Mouse (Mus musculus) heart, embryonic 13.5 days (tissue): ENCODE data around the gene Slc29a1. TPM values are rescaled to one million over a fixed set of nuclear protein-coding genes. Genes with fewer than 3 reads are reported as not detected.

Experiments
- ATAC-seq: fragments of 200-750 bp; cut with Nextera tagmentation; 2 replicates; pipeline ENCODE4 v1.8.0; 2017; ENCODE audit warnings: moderate TSS enrichment; ENCODE audit not compliant: insufficient number of reproducible peaks, low FRiP score, low TSS enrichment; ENCODE audit errors: extremely low read depth
- H3K27ac ChIP-seq: fragments of 300-500 bp; sonication (generic); replicated peaks from 2 replicates; pipeline ENCODE4 v1.5.1; 2015; ENCODE audit warnings: moderate library complexity, mild to moderate bottlenecking, inconsistent platforms
- H3K27me3 ChIP-seq: fragments of 300-500 bp; sonication (generic); replicated peaks from 2 replicates; pipeline ENCODE4 v1.6.1; 2015; ENCODE audit warnings: mild to moderate bottlenecking, inconsistent platforms
- H3K36me3 ChIP-seq: fragments of 300-500 bp; sonication (generic); 2 replicates; pipeline ENCODE4 v1.6.1; 2015; ENCODE audit warnings: mild to moderate bottlenecking, inconsistent platforms
- H3K4me1 ChIP-seq: fragments of 300-500 bp; sonication (generic); 2 replicates; pipeline ENCODE4 v1.6.1; 2015; ENCODE audit warnings: inconsistent platforms
- H3K4me2 ChIP-seq: fragments of 300-500 bp; sonication (generic); 2 replicates; pipeline ENCODE4 v1.6.1; 2015; ENCODE audit warnings: inconsistent platforms, mild to moderate bottlenecking, moderate library complexity
- H3K4me3 ChIP-seq: fragments of 300-500 bp; sonication (generic); 2 replicates; pipeline ENCODE4 v1.5.1; 2015; ENCODE audit warnings: moderate library complexity, mild to moderate bottlenecking, inconsistent platforms
- H3K9ac ChIP-seq: fragments of 300-500 bp; sonication (generic); 2 replicates; pipeline ENCODE4 v1.6.1; 2015; ENCODE audit warnings: inconsistent platforms, mild to moderate bottlenecking, moderate library complexity
- H3K9me3 ChIP-seq: fragments of 300-500 bp; sonication (generic); 2 replicates; pipeline ENCODE4 v1.6.1; 2016; ENCODE audit warnings: inconsistent platforms
- WGBS: fragments of 180-500 bp; shearing (Covaris S2); methylation state at CpG from one replicate; pipeline ENCODE4 v1.1.7; 2015; ENCODE audit warnings: mixed read lengths; 5-methylcytosine and 5-hydroxymethylcytosine counted together
- polyA plus RNA-seq: library from polyadenylated mRNA; unstranded; fragments of >200 nt; fragmentation: Nextera tagmentation; extraction: Ambion mirVana; gene quantifications from 2 replicates; pipeline ENCODE4 v1.2.1, GENCODE M21; 2015

Gene Slc29a1
- polyA plus RNA-seq, 1 experiment from 2014 or later = 68.8 TPM

DNA sequence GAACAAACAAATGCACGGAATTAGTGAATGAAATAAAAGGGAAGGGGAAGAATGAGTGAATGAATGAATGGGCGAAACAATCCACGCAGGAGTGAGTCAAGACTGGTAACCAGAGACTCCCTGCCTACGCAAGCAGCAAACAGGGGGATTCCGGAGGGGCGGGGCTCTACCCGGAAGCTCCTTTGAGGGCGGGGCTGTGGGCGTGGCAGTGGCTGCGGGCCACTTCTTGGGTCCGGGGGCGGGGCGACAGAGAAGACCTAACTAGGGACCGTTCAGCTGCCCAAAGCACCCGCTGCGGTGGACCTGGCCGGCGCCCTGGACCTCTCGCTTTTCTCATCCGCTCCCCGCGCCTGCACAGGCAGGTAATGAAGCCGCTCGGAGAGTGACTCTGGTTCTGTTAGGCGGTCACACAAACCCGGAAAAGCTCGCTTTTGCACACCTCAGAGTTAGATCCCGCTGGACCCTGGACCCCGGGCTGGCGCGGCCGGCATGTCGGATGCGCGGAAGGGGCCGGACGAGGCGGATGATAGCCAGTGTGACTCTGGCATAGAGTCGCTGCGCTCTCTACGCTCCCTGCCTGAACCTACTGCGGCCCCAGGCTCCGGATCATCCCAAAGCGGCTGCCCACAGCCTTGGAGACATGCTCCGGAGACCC lies 43.8 kb downstream of the Slc29a1 start, which contains the start of gene Nfkbie:
Nfkbie (plus strand) TSS at position 252 of the 655 bp plus-strand sequence.
- WGBS = 1% methylated on average over 45 of the region's 45 CpGs
- Histone ChIP-seq H3K4me2 (peak within 1 kb of the TSS; percentile 78), H3K4me3 (peak within 1 kb of the TSS; percentile 70), H3K4me1 (peaks cover 25% of the 10 kb centered on the region), H3K9ac (peak within 1 kb of the TSS; percentile 76), H3K27ac (no peak within 1 kb of the TSS), H3K9me3 (no peaks in the 10 kb centered on the region), H3K36me3 (no peaks in the 10 kb centered on the region), H3K27me3 (peaks cover 65% of the 10 kb centered on the region)
- peak; percentile 72 for ATAC-seq

DNA sequence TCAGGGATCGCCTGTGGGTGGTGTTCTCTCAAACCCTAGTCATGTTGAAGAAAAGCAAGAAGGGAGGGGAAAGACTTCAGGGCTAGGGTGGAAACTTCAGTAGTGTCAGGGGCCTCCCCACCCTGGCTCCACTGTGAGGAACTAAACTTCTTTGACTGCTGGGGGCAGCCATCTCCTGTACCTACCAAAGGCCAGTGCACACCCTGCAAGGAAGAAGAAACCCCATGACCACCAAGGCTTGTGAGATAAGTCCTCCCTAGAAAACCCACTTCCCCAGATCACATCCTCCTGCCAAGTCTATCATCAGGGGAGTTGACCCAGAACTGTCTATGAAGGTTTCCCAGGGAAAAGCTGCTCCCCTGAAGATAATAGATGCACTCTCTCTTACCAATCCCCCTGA lies 45.0 kb downstream of the Slc29a1 start:
- ATAC-seq = no peak
- no peaks in the 10 kb centered on the region for H3K36me3 ChIP-seq
- H3K4me1 ChIP-seq = peaks cover 34% of the 10 kb centered on the region
- H3K4me3 ChIP-seq = no peak overlapping the region
- H3K27ac ChIP-seq = no peak overlapping the region
- H3K9me3 ChIP-seq = no peaks in the 10 kb centered on the region
- H3K27me3 ChIP-seq = peaks cover 75% of the 10 kb centered on the region
- no peak overlapping the region for H3K9ac ChIP-seq
- H3K4me2 ChIP-seq = no peak overlapping the region
- WGBS = 21% methylated on average over 1 of the region's 1 CpGs

DNA sequence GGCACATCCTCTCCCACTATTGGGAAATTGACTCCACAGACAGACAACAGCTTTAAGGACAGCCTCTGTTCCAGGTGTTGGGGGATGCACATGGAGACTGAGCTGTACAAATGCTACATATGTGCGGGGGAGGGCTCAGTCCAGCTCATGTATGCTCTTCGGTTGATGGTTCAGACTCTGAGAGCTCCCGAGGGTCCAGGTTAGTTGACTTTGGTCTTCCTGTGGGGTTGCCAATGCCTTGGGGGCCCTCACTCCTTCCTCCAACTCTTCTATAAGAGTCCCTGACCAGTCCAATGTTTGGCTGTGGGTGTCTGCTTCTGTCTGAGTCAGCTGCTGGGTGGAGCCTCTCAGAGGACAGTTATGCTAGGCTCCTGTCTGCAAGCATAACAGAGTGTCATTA lies 46.3 kb downstream of the Slc29a1 start:
- Histone ChIP-seq H3K9ac (no peak overlapping the region), H3K9me3 (no peaks in the 10 kb centered on the region), H3K4me1 (peaks cover 36% of the 10 kb centered on the region), H3K4me3 (no peak overlapping the region), H3K36me3 (no peaks in the 10 kb centered on the region), H3K27ac (no peak overlapping the region), H3K4me2 (no peak overlapping the region), H3K27me3 (peaks cover 77% of the 10 kb centered on the region)
- WGBS = 63% methylated on average over 3 of the region's 3 CpGs
- no peak for ATAC-seq

DNA sequence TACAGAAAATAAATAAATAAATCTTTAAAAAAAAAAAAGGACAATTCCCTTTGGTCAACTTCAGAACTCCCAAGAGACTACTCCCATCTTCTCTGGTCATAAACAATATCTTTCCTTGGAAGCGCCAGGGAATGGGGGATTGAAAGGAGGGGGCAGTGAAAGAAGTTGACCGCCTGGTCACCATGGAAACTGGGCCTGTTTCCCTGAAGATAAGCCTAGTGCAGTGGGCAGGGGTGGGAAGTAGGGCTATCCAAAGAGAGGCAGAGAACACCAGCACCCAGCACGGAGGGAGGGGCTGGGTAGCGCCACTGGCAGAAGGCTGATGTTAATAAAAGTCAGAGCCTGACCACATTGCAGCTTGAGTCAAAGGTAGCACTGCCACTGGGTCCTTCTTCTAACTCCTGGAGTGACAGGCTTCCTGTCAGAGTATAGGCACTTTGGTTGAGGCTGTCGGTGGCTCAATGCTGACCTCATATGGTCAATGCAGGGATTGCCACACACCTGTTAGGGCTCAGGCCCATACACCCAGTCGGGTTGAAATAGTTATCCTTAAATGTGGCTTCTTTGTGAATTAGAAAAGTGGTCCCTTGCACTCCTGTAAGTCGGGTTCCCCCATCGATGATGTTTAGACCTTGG lies 47.5 kb downstream of the Slc29a1 start:
- no peak overlapping the region for H3K27ac ChIP-seq
- 4% methylated on average over 8 of the region's 8 CpGs for WGBS

DNA sequence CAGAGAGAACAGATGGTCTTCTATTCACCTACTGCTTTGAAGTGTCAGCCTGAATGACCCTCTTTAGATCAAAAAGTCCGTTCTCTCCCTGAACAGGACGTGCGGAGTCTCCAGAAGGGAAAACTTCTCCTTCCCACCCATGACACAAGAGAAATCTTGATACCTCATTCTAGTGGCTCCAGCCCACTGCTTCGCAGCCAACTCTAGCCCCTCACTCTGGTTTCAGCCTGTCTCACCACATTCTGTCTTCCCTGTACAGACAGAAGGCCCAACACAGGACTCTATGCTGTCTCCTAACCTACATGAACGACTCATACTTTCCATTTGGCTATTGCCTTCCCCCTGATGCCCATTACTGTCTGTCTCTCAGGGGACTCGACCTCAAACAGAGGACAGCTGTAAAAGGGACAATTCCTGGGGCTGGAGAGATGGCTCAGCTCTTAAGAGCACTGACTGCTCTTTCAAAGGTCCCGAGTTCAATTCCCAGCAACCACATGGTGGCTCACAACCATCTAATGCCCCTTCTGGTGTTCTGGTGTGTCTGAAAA lies 48.1 kb downstream of the Slc29a1 start:
- WGBS = 54% methylated on average over 7 of the region's 7 CpGs
- Histone ChIP-seq H3K27ac (no peak overlapping the region), H3K9ac (no peak overlapping the region), H3K4me1 (peaks cover 21% of the 10 kb centered on the region), H3K4me2 (no peak overlapping the region), H3K27me3 (peaks cover 78% of the 10 kb centered on the region), H3K36me3 (no peaks in the 10 kb centered on the region), H3K9me3 (no peaks in the 10 kb centered on the region), H3K4me3 (no peak overlapping the region)
- ATAC-seq = no peak

More for the DNA sequence above, 47.5 kb downstream of the Slc29a1 start:
- ATAC-seq = no peak; the same call in 1 of the 2 replicates
- Histone ChIP-seq H3K4me1 (peaks cover 26% of the 10 kb centered on the region), H3K9ac (no peak overlapping the region), H3K36me3 (no peaks in the 10 kb centered on the region), H3K9me3 (no peaks in the 10 kb centered on the region), H3K27me3 (peaks cover 78% of the 10 kb centered on the region), H3K4me3 (no peak overlapping the region), H3K4me2 (no peak overlapping the region)

DNA sequence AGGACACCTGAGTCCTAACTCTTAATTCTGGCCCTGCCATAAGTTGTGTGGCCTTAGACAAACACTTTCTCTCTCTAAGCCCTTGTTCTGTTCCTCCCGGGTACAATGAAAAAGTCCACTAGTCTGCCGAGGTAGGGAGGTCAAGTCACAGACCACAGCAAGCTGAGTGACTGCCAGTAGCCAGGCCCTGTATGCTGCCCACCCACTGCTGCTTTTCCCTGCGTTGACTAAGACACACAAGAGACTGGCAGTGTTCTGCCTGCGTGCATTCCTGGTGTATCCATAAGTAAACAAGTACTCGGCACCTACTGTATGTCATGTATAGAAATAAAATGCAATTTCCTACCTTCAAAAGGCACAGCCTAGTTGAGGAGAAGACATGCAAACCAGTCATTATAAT lies 49.2 kb downstream of the Slc29a1 start:
- no peak for ATAC-seq
- peak overlapping the region; percentile 97 for H3K4me2 ChIP-seq
- no peak overlapping the region for H3K27ac ChIP-seq
- peak overlapping the region; percentile 74 for H3K4me3 ChIP-seq
- H3K27me3 ChIP-seq = peaks cover 86% of the 10 kb centered on the region
- H3K9me3 ChIP-seq = no peaks in the 10 kb centered on the region
- peak overlapping the region; percentile 87; the same call in 1 of the 2 replicates for H3K9ac ChIP-seq
- WGBS = 32% methylated on average over 5 of the region's 5 CpGs
- peaks cover 24% of the 10 kb centered on the region for H3K4me1 ChIP-seq
- no peaks in the 10 kb centered on the region for H3K36me3 ChIP-seq

DNA sequence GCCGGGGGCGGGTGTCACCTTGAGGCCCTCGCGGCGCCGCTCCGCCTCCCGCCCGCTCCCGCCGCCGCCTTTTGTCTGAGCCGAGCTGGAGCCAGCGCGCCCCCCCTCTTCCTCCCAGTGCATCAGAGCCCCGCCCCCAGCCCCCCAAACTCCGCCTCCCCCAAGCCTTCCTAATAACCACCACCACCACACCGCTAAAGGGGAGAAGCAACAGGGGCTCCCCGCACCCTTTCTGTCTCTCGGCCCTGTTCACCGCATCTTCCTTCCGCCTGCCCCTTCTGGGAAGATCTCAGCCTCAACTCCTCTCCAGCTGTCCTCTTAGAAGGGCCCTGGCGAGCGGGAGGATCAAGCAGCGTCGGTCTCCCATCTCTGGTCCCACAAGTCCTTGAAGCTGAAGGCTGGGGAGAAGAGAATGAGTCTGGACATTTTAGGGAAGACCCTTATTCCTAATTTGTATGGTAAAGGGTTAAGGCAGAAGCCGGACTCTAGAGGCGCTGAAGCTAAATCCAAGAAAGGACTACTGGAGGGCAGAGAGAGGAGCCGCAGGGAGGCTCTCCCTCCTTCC lies 49.7 kb downstream of the Slc29a1 start, which contains the start of gene Tmem151b:
Tmem151b (minus strand) TSS at position 61 of the 565 bp plus-strand sequence.
- 2% methylated on average over 12 of the region's 29 CpGs for WGBS
- no peak for ATAC-seq
- peak within 1 kb of the TSS; percentile 87 for H3K9ac ChIP-seq
- H3K4me3 ChIP-seq = peak within 1 kb of the TSS; percentile 74
- no peaks in the 10 kb centered on the region for H3K36me3 ChIP-seq
- H3K27me3 ChIP-seq = peaks cover 88% of the 10 kb centered on the region
- no peak within 1 kb of the TSS for H3K27ac ChIP-seq
- peak within 1 kb of the TSS; percentile 97 for H3K4me2 ChIP-seq
- H3K4me1 ChIP-seq = peaks cover 26% of the 10 kb centered on the region
- no peaks in the 10 kb centered on the region for H3K9me3 ChIP-seq

DNA sequence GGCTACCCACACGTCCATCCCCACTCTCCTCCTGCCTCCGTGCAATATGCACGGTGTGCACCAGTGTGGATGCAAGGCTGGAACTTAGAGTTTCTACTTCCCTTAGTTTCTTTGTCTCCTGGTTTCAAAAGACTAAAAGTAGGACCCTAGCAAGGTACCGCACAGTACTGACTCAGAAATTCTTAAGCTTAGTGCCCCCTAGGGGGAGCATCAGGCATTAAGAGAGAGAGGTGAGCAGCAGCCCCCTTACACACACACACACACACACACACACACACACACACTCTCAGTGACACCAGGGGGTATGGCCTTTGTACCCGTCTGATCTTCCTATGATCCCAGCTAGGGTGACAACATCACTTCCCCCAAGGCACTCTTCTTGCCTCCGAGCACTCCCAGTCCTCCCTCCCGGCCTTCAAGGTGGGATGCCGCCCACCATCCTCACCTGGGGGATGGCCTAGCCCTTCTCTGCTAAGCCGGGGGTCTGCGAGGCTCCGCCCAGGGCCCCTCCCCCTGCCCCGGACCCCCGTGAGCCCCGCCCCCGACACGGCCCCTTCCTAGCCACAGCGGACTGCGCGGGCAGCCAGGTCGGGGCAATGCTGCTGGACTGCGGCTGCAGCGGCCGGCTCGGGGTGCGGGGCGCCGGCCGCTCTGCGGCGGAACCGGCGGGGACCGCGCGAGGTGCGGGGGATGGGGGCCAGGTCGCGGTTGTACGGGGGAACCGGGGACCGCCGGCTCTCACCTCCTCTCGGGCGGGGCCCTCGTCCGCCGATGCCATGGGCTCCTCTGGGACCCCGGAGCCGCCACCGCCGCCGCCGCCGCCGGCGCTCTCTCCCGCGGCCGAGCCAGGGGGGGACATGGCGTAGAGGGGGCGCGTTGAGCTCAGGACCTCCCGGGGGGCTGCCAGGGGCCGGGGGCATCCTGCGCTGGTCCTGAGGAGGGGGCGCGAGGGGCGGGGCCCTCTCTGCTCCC lies 50.6 kb downstream of the Slc29a1 start:
- Histone ChIP-seq H3K27me3 (peaks cover 88% of the 10 kb centered on the region), H3K4me3 (peak overlapping the region; percentile 74), H3K4me2 (peak overlapping the region; percentile 97), H3K9me3 (no peaks in the 10 kb centered on the region), H3K36me3 (no peaks in the 10 kb centered on the region), H3K27ac (no peak overlapping the region), H3K9ac (peak overlapping the region; percentile 87), H3K4me1 (peaks cover 35% of the 10 kb centered on the region)
- ATAC-seq = no peak
- 2% methylated on average over 53 of the region's 68 CpGs for WGBS

DNA sequence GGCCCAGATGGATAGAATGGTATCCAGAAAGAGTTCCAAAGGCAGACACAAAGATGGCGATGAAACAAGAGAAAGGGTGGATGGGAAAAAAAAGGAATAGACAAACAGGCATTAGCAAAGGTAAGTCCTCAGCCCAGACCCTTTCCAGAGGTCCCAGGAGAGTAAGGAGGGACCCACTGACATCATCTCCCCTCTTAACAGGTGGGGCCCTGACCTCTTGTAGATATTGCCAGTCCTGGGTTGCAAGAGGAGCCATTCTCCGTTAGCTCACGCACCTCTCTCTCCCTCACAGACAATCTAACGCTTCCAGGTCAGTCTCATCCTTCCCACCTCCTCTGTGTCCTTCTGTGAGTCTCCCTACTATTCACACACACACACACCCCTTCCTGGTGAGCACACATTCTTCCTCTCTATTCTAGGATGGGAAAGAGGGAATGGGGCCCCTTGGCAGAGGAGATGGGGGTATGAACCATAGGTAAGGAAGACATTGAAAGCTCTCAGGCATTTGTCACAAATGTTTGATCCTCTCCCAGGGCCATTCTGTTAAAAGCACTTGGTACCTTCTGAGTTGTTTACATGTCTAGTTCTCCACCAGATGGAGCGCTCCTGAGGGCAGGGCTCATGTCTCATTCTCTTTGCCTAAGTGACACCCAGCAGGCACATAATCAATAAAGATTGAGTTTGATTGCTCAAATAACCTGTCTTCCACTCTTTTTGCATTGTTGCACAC lies 51.8 kb downstream of the Slc29a1 start:
- Histone ChIP-seq H3K36me3 (no peaks in the 10 kb centered on the region), H3K27me3 (peaks cover 88% of the 10 kb centered on the region), H3K4me1 (peaks cover 36% of the 10 kb centered on the region), H3K9me3 (no peaks in the 10 kb centered on the region), H3K9ac (no peak overlapping the region), H3K4me3 (no peak overlapping the region), H3K27ac (no peak overlapping the region), H3K4me2 (no peak overlapping the region)
- 65% methylated on average over 5 of the region's 5 CpGs for WGBS
- no peak for ATAC-seq

DNA sequence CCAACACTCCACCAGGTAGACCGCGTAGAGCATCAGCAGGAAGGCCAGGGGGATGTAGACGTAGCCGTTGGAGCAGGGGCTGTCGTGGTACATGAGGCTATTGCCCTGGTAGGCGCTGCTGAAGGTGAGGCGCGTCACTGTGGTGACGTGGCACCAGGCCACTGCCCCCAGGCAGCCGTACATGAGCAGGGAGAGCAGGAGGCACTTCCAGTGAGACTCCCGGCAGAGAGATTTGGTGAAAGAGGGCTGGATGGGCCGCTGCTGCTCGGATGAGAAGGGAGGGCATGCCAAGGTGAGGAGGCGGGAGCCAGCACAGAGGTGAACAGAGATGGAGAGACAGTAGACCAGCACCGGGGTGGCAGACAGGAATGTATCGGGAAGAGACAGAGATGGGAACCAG lies 52.5 kb downstream of the Slc29a1 start:
- no peak for ATAC-seq
- Histone ChIP-seq H3K36me3 (no peaks in the 10 kb centered on the region), H3K4me1 (peaks cover 36% of the 10 kb centered on the region), H3K9ac (no peak overlapping the region), H3K9me3 (no peaks in the 10 kb centered on the region), H3K27ac (no peak overlapping the region), H3K4me3 (no peak overlapping the region), H3K4me2 (no peak overlapping the region), H3K27me3 (peaks cover 94% of the 10 kb centered on the region)
- WGBS = 60% methylated on average over 16 of the region's 16 CpGs
